Mouse (Mus musculus): ENCODE results near the gene Wdr60.

DNA sequence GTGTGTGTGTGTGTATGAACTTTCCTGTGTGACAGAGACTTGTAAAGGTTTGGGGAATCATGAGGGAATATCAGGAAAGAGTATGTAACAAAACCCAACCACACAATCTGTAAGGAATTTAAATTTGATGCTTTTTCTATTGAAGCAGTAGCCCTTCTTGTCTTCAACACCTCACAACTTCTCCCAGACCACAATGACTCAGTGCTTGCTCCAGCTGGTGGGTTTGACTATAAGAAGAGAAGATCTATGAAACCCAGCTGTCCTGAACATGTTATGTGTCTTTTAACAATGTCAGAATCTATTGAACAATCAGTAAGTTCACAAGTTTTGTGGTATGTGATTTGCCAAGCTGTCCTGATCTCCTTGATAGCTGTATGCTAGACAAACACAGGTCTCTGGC lies 97.5 kb downstream of the Wdr60 start:
- TF ChIP-seq CTCF (IDR thresholded peaks at IDR 0.05) (no peak), EP300 (IDR thresholded peaks at IDR 0.05) (no peak)
